Mouse (Mus musculus) thymus, postnatal 36 days (tissue): Measurements from ENCODE around the gene Bphl.
A peak's percentile ranks its signal among the peaks of the same experiment; 100 is the strongest.

Experiments
- DNase-seq, 2 experiments: peaks; one replicate each; pipeline ENCODE4 v3.0.0; 2022; ENCODE audit warnings: mixed read lengths in 2 of 2

Gene Bphl

GRCm38 (mm10) chr13:34037172-34038055 lies at the start of gene Bphl:
Bphl (plus strand) TSS chr13:34037597.
- DNase-seq = peak; percentile 90 to 92

- DNase-seq = no peak
These were observed 47.8 kb upstream of the Bphl start for GRCm38 (mm10) chr13:33989625-33990024.

- peak; percentile 48 to 52 for DNase-seq
These were observed 42.2 kb upstream of the Bphl start for GRCm38 (mm10) chr13:33995197-33995596.

- DNase-seq = peak; percentile 95
These were observed 35.1 kb upstream of the Bphl start, which contains the start of the genes Ripk1 and Serpinb6a for GRCm38 (mm10) chr13:34002058-34003006. Ripk1 (plus strand) TSS chr13:34002363. Serpinb6a (minus strand) TSS chr13:34002794.

GRCm38 (mm10) chr13:34003058-34003457 lies 34.3 kb upstream of the Bphl start:
- peak in 1 of 2 experiments; percentile 16 for DNase-seq

- DNase-seq = no peak
These were observed 30.2 kb upstream of the Bphl start for GRCm38 (mm10) chr13:34007234-34007633.

GRCm38 (mm10) chr13:34016927-34017569 lies 20.3 kb upstream of the Bphl start:
- DNase-seq = no peak

GRCm38 (mm10) chr13:34018521-34018920 lies 18.9 kb upstream of the Bphl start:
- DNase-seq = no peak

- DNase-seq = no peak
These were observed 15.4 kb upstream of the Bphl start for GRCm38 (mm10) chr13:34021998-34022397.

- no peak for DNase-seq
These were observed 5.4 kb upstream of the Bphl start for GRCm38 (mm10) chr13:34032041-34032440.

GRCm38 (mm10) chr13:34035424-34035823 lies 2.0 kb upstream of the Bphl start:
- DNase-seq = no peak

- no peak for DNase-seq
These were observed 671 bp upstream of the Bphl start for GRCm38 (mm10) chr13:34036726-34037125.

GRCm38 (mm10) chr13:34038056-34038432 lies 647 bp downstream of the Bphl start:
- no peak for DNase-seq

GRCm38 (mm10) chr13:34038901-34039341 lies 1.5 kb downstream of the Bphl start:
- DNase-seq = no peak

GRCm38 (mm10) chr13:34040091-34040490 lies 2.7 kb downstream of the Bphl start:
- no peak for DNase-seq

- DNase-seq = no peak
These were observed 6.5 kb downstream of the Bphl start for GRCm38 (mm10) chr13:34043716-34044393.

GRCm38 (mm10) chr13:34045511-34046249 lies 8.3 kb downstream of the Bphl start:
- no peak for DNase-seq

- peak; percentile 54 to 66 for DNase-seq
These were observed 9.1 kb downstream of the Bphl start for GRCm38 (mm10) chr13:34046421-34047012.

- DNase-seq = no peak
These were observed 10.1 kb downstream of the Bphl start for GRCm38 (mm10) chr13:34047526-34047925.

GRCm38 (mm10) chr13:34050479-34050878 lies 13.1 kb downstream of the Bphl start:
- no peak for DNase-seq

GRCm38 (mm10) chr13:34051692-34052091 lies 14.3 kb downstream of the Bphl start:
- no peak for DNase-seq
